Mouse (Mus musculus): ENCODE measurements at regions not wholly inside any gene's neighbourhood (a gene's known extent, or its start where the extent isn't known, plus 50 kb on each side); places are given as distances from the start of the nearest gene placed in this dataset.
"Not testable (repeated sequence)": the region's sequence is repeated elsewhere in the genome, so short reads cannot be mapped to it uniquely, and the experiment has no call there.

DNA sequence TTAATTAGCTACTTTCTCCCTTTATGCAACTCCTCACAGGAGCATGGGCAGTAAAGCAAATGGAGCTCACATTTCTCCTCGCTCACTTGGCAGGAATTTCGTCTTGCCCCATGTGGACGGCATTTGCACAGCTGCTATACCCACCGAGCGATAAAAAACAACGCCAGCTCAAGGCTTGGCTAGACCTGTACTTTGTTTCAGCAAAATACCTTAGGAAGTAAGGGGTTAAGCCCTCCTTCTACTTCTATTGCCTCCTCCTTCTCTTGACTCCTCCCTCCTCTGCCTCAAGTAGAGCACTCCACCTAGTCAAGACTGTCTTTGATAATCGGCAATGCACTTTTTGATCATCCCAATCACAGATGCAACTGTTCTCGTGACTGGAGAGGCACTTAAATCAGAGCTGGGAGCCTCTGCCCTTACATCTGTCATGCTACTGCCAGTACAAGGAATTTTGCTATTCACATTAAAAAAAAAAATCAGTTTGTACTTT is 168.4 kb downstream of the Enc1 start:
- Histone ChIP-seq H3K36me3 (no peaks in the 10 kb centered on the region), H3K4me1 (peaks cover 33% of the 10 kb centered on the region), H3K9me3 (no peaks in the 10 kb centered on the region), H3K9ac (no peak overlapping the region), H3K27ac (no peak overlapping the region), H3K4me2 (no peak overlapping the region), H3K27me3 (no peaks in the 10 kb centered on the region), H3K4me3 (no peak overlapping the region)
- WGBS: 57% methylated on average over 8 of the region's 8 CpGs
- 0 out of 2 replicates have a peak, but pooled peaks have one; percentile 23 for ATAC-seq (ENCODE audit: borderline replicate concordance, extremely low read depth, low FRiP score, low TSS enrichment)

DNA sequence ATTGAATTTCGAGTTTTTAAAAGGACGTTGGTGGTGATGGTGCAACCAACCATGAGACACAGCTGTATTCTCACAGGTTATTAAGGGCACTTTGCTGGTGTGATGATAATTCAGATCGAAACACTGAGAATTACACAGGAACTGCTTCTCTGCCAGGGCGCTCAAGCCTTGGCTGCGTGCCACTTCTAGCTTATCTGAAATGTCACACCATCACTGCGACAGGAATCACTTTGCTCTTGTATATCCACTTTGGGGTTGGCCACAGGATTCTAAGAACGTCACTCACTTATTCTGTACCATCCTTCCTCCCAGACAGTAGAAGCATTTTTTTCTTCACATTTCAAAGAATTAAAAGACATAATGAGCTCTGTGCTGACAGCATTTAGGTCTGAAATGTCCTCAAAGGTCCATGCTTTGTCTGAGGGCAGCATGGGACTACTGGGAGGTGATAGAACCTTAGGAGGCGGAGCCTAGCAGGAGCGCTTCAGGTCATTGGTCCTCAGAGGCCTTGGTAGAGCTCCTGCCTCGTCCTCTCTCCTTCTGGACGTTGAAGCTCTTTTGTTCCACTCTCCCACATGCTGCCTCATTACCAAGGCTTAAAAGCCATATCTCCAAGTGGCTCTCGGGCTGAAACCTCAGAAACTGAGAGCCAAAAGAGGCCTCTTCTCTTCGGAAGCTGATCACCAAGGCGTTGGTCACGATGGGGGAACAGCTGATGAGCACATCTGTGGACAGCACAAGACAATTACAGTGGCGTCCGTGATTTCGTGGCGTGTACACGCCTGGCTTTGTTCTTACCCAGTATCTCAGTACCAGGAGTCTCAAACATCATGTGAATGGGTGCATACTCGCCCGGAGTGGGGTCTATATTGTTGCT is 167.7 kb downstream of the Enc1 start:
- ATAC-seq (ENCODE audit: borderline replicate concordance, extremely low read depth, low FRiP score, low TSS enrichment): no peak
- Histone ChIP-seq H3K36me3 (no peaks in the 10 kb centered on the region), H3K4me2 (no peak overlapping the region), H3K4me1 (peaks cover 33% of the 10 kb centered on the region), H3K4me3 (no peak overlapping the region), H3K27me3 (no peaks in the 10 kb centered on the region), H3K9me3 (no peaks in the 10 kb centered on the region), H3K27ac (no peak overlapping the region), H3K9ac (no peak overlapping the region)
- 53% methylated on average over 22 of the region's 22 CpGs for WGBS

DNA sequence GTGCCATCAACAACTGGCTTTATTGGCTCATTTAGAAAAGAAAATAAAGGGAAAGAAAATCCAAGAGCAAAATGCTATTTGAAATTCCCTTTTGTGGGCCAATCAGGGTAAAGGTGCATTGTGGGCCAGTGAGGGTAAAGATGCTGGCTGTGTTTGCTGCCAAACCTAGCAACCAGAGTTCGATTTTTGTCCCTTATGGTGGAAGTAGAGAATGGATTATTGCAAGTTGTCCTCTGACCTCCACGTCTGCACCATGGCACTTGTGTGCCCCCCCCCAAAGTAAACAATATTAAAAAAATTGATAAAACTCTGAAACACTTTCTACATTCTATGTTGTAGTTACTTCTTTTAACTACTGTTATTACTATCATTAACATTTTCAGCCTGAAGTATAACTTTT is 166.9 kb downstream of the Enc1 start:
- no peak for ATAC-seq (ENCODE audit: borderline replicate concordance, extremely low read depth, low FRiP score, low TSS enrichment)
- no peak overlapping the region for H3K27ac ChIP-seq
- H3K27me3 ChIP-seq: no peaks in the 10 kb centered on the region
- H3K4me1 ChIP-seq: peaks cover 33% of the 10 kb centered on the region
- no peaks in the 10 kb centered on the region for H3K36me3 ChIP-seq
- H3K9ac ChIP-seq: no peak overlapping the region
- H3K4me3 ChIP-seq: no peak overlapping the region
- no peak overlapping the region for H3K4me2 ChIP-seq
- no peaks in the 10 kb centered on the region for H3K9me3 ChIP-seq
- WGBS: 34% methylated on average over 2 of the region's 2 CpGs

GRCm38 (mm10) chr13:97406678-97407077 is 165.8 kb downstream of the Enc1 start:
- Histone ChIP-seq H3K9me3 (no peaks in the 10 kb centered on the region), H3K27me3 (no peaks in the 10 kb centered on the region), H3K36me3 (no peaks in the 10 kb centered on the region), H3K4me2 (no peak overlapping the region; the same call in 1 of the 2 replicates), H3K4me1 (peaks cover 33% of the 10 kb centered on the region), H3K9ac (no peak overlapping the region), H3K27ac (no peak overlapping the region), H3K4me3 (no peak overlapping the region)
- 0 out of 2 replicates have a peak, but pooled peaks have one; percentile 39 for ATAC-seq (ENCODE audit: borderline replicate concordance, extremely low read depth, low FRiP score, low TSS enrichment)
- 17% methylated on average over 7 of the region's 7 CpGs for WGBS

DNA sequence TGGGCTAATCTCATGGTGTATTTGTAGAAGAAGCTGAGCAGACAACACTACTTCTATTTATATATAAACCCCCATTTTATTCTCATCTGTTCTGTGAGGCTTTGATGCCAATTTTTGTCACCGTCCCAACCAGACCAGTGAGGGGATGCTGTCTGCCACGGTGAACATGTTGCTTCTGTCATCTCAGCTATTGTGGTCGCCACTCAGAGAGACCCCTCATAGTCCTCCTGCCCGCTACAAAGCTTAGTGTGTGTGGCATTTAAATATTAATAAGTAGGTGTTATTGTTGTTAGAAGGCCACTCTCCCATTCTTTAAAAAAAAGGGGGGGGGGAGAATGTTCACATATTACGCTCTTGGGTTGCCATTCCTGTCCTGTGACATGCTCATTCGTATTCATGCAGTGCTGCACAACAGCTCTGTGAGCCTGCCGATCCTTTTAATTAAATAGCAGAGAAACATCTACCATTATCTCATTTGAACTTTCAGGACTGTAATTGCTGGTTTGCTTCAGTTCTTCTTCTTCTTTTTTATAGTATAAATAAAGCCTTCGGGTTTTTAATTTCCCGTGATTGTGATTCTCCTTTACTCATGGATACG is 161.4 kb downstream of the Enc1 start:
- no peaks in the 10 kb centered on the region for H3K36me3 ChIP-seq
- WGBS: 80% methylated on average over 10 of the region's 10 CpGs
- ATAC-seq (ENCODE audit: borderline replicate concordance, extremely low read depth, low FRiP score, low TSS enrichment): no peak
- no peak overlapping the region for H3K4me3 ChIP-seq
- no peaks in the 10 kb centered on the region for H3K27me3 ChIP-seq
- peaks cover 10% of the 10 kb centered on the region; the same call in 1 of the 2 replicates for H3K4me1 ChIP-seq
- H3K27ac ChIP-seq: no peak overlapping the region
- no peaks in the 10 kb centered on the region for H3K9me3 ChIP-seq
- H3K4me2 ChIP-seq: no peak overlapping the region
- no peak overlapping the region for H3K9ac ChIP-seq

- ATAC-seq (ENCODE audit: borderline replicate concordance, extremely low read depth, low FRiP score, low TSS enrichment): no peak
- no peaks in the 10 kb centered on the region for H3K36me3 ChIP-seq
- H3K27me3 ChIP-seq: no peaks in the 10 kb centered on the region
- no peak overlapping the region for H3K4me3 ChIP-seq
- 87% methylated on average over 7 of the region's 7 CpGs for WGBS
- H3K27ac ChIP-seq: no peak overlapping the region
- H3K9me3 ChIP-seq: no peaks in the 10 kb centered on the region
- H3K9ac ChIP-seq: no peak overlapping the region
- no peak overlapping the region for H3K4me2 ChIP-seq
- peaks cover 8% of the 10 kb centered on the region; the same call in 1 of the 2 replicates for H3K4me1 ChIP-seq
These were observed 160.7 kb downstream of the Enc1 start for GRCm38 (mm10) chr13:97401620-97402019.

- H3K4me2 ChIP-seq: no peak overlapping the region
- 0 out of 2 replicates have a peak, but pooled peaks cover 5% of the 10 kb centered on the region for H3K4me1 ChIP-seq
- H3K27ac ChIP-seq: no peak overlapping the region
- no peaks in the 10 kb centered on the region; the same call in 1 of the 2 replicates for H3K27me3 ChIP-seq
- no peaks in the 10 kb centered on the region for H3K36me3 ChIP-seq
- H3K4me3 ChIP-seq: no peak overlapping the region
- WGBS: 84% methylated on average over 1 of the region's 1 CpGs
- H3K9ac ChIP-seq: no peak overlapping the region
- no peak for ATAC-seq (ENCODE audit: borderline replicate concordance, extremely low read depth, low FRiP score, low TSS enrichment)
- no peaks in the 10 kb centered on the region for H3K9me3 ChIP-seq
These were observed 157.1 kb downstream of the Enc1 start for GRCm38 (mm10) chr13:97398041-97398440.

DNA sequence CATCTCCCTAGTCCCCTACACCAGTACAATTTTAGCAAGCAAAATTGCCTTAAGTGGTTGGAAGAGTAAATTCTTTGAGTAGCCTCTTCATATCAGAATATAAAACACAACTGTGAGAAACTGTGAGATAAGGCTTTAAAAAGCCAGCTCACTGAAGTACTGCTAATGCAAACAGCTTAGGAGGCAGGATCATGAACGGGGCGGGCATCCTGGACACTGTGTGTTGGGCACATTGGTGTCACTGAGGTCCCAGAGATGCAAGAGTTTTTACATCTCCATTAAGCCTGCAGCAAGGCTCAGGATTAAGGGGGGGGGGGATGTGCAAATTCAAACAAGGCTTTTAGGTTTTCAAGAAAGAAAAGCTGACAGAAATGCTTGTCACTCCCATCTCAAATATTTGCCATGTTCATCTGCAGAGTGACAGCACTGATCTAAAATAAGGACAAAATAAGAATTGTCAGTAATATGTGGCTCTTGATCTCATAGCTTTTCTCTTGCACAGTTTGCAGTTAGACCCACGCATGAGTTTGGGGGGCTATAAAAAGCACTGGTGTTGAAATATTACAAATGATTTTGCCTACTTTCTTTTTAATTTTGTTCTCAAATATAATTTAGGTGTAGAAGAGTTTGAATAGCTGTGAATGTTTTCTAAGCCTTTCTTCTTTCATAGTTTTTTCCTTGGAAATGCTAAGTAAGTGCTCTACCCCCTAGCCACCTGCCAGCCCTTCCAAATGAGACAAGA is 156.2 kb downstream of the Enc1 start:
- H3K4me2 ChIP-seq: no peak overlapping the region
- 54% methylated on average over 3 of the region's 3 CpGs for WGBS
- no peaks in the 10 kb centered on the region; the same call in 1 of the 2 replicates for H3K27me3 ChIP-seq
- no peak overlapping the region for H3K9ac ChIP-seq
- no peaks in the 10 kb centered on the region for H3K9me3 ChIP-seq
- no peak for ATAC-seq (ENCODE audit: borderline replicate concordance, extremely low read depth, low FRiP score, low TSS enrichment)
- no peak overlapping the region for H3K4me3 ChIP-seq
- H3K4me1 ChIP-seq: 0 out of 2 replicates have a peak, but pooled peaks cover 5% of the 10 kb centered on the region
- no peaks in the 10 kb centered on the region for H3K36me3 ChIP-seq
- no peak overlapping the region for H3K27ac ChIP-seq

GRCm38 (mm10) chr13:97396286-97396685 is 155.4 kb downstream of the Enc1 start:
- ATAC-seq (ENCODE audit: borderline replicate concordance, extremely low read depth, low FRiP score, low TSS enrichment); H3K9ac ChIP-seq; H3K4me2 ChIP-seq; H3K27me3 ChIP-seq; H3K27ac ChIP-seq; H3K4me3 ChIP-seq; H3K9me3 ChIP-seq; H3K4me1 ChIP-seq; H3K36me3 ChIP-seq: not testable (repeated sequence)
- WGBS: 56% methylated on average over 2 of the region's 2 CpGs

DNA sequence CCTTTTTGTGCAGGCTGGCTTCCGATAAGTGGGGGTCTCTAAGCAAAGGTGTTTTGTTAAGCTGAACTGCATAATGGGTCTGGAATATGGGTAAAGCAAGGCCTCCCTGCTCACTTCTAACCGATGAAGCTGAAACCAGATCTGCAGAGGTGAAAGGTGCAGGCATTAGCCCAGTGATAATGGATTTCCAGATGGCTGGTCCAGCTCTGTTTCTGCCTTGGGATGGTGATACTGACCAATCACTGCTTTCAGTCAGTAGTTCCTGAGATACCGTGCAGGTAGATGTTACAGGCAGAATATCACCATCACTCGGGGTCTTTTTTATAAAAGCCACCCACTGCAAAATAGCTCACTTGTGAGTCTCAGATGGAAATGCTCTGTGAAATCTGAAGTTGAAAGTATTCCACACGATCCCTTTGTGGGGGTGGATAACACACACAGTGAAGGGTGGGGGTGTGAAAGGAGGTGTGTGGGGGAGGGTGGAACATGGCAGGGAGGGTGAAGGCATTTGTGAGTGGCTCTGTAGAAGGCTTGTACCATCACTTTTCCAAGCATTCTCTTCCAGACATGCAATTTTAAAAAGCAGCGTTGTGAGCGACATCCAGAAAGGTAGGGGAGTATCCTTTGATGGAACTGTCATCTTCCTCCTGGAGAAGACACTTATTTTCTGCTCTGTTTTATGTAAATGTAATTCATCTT is 154.0 kb downstream of the Enc1 start:
- H3K27me3 ChIP-seq: no peaks in the 10 kb centered on the region; the same call in 1 of the 2 replicates
- no peak overlapping the region for H3K4me2 ChIP-seq
- H3K36me3 ChIP-seq: no peaks in the 10 kb centered on the region
- ATAC-seq (ENCODE audit: borderline replicate concordance, extremely low read depth, low FRiP score, low TSS enrichment): no peak
- no peak overlapping the region for H3K4me3 ChIP-seq
- peaks cover 11% of the 10 kb centered on the region for H3K4me1 ChIP-seq
- 66% methylated on average over 7 of the region's 7 CpGs for WGBS
- no peaks in the 10 kb centered on the region for H3K9me3 ChIP-seq
- no peak overlapping the region for H3K27ac ChIP-seq
- no peak overlapping the region for H3K9ac ChIP-seq

GRCm38 (mm10) chr13:97394071-97394470 is 153.2 kb downstream of the Enc1 start:
- Histone ChIP-seq H3K9me3 (no peaks in the 10 kb centered on the region), H3K9ac (no peak overlapping the region), H3K36me3 (no peaks in the 10 kb centered on the region), H3K4me2 (no peak overlapping the region), H3K27me3 (no peaks in the 10 kb centered on the region; the same call in 1 of the 2 replicates), H3K4me3 (no peak overlapping the region), H3K27ac (no peak overlapping the region), H3K4me1 (peaks cover 11% of the 10 kb centered on the region)
- ATAC-seq (ENCODE audit: borderline replicate concordance, extremely low read depth, low FRiP score, low TSS enrichment): no peak
- 58% methylated on average over 4 of the region's 4 CpGs for WGBS

Data from lung, embryonic 15.5 days (tissue).